Mouse (Mus musculus) liver (tissue): Measurements from ENCODE around the gene 4930432K21Rik.

Experiments used
- DNase-seq: peaks from one replicate; pipeline ENCODE4 v3.0.0-alpha.2; 2020; ENCODE audit warnings: mixed read lengths

4930432K21Rik gene

GRCm38 (mm10) chr8:84147769-84148530 lies at the start of gene 4930432K21Rik, which contains the start of gene Cc2d1a:
4930432K21Rik (plus strand) TSS chr8:84148025.
Cc2d1a (minus strand) TSS chr8:84147936.
- DNase-seq, result peak; percentile 94

- no peak for DNase-seq
Measured at GRCm38 (mm10) chr8:84098376-84098775, 49.4 kb upstream of the 4930432K21Rik start.

GRCm38 (mm10) chr8:84101476-84102270 lies 46.2 kb upstream of the 4930432K21Rik start:
- DNase-seq, result no peak

- DNase-seq, result no peak
Measured at GRCm38 (mm10) chr8:84103601-84104000, 44.2 kb upstream of the 4930432K21Rik start.

GRCm38 (mm10) chr8:84104221-84104620 lies 43.6 kb upstream of the 4930432K21Rik start:
- peak; percentile 83 for DNase-seq

- DNase-seq, result peak; percentile 98
Measured at GRCm38 (mm10) chr8:84104697-84105609, 42.9 kb upstream of the 4930432K21Rik start, which contains the start of gene Dcaf15. Dcaf15 (minus strand) TSS chr8:84104768.

- DNase-seq, result no peak
Measured at GRCm38 (mm10) chr8:84105676-84106075, 42.1 kb upstream of the 4930432K21Rik start.

- DNase-seq, result no peak
Measured at GRCm38 (mm10) chr8:84106216-84107040, 41.4 kb upstream of the 4930432K21Rik start.

GRCm38 (mm10) chr8:84115646-84116045 lies 32.2 kb upstream of the 4930432K21Rik start:
- DNase-seq, result no peak

- DNase-seq, result no peak
Measured at GRCm38 (mm10) chr8:84122151-84122550, 25.7 kb upstream of the 4930432K21Rik start.

- no peak for DNase-seq
Measured at GRCm38 (mm10) chr8:84125656-84126055, 22.2 kb upstream of the 4930432K21Rik start, which contains the start of gene Podnl1. Podnl1 (plus strand) TSS chr8:84125989.

GRCm38 (mm10) chr8:84126742-84127141 lies 21.1 kb upstream of the 4930432K21Rik start:
- no peak for DNase-seq

GRCm38 (mm10) chr8:84127202-84127901 lies 20.5 kb upstream of the 4930432K21Rik start:
- no peak for DNase-seq

GRCm38 (mm10) chr8:84128277-84128676 lies 19.5 kb upstream of the 4930432K21Rik start:
- no peak for DNase-seq

GRCm38 (mm10) chr8:84130806-84131205 lies 17.0 kb upstream of the 4930432K21Rik start:
- no peak for DNase-seq

GRCm38 (mm10) chr8:84132225-84132624 lies 15.6 kb upstream of the 4930432K21Rik start:
- no peak for DNase-seq

- no peak for DNase-seq
Measured at GRCm38 (mm10) chr8:84137848-84138247, 10.0 kb upstream of the 4930432K21Rik start.

- no peak for DNase-seq
Measured at GRCm38 (mm10) chr8:84140838-84141237, 7.0 kb upstream of the 4930432K21Rik start.

- DNase-seq, result no peak
Measured at GRCm38 (mm10) chr8:84144636-84145245, 3.1 kb upstream of the 4930432K21Rik start.

GRCm38 (mm10) chr8:84147324-84147766 lies 480 bp upstream of the 4930432K21Rik start:
- DNase-seq, result peak; percentile 44

- DNase-seq, result no peak
Measured at GRCm38 (mm10) chr8:84148531-84148850, 666 bp downstream of the 4930432K21Rik start.
